Comparison of ENCODE assay signal across 29 mouse cellular contexts in genomic region chr10:41982821-41983220, GRCm38 (mm10). TPM values are rescaled to one million over a fixed set of nuclear protein-coding genes. Genes with fewer than 3 reads are reported as not detected.
DNase-seq lines count a peak whose midpoint lies in the region; TF ChIP-seq lines count a peak whose summit lies in the region.
"Had no signal": no experiment of that assay in that cellular context is flagged by ENCODE, and none has a peak within 500 bp of the region (broad histone marks: within the 10 kb centered on the region; RNA-seq: fewer than 3 reads in every experiment).

No protein-coding gene starts in this region.

- H3K27me3 ChIP-seq in liver, adult 2 months (ENCODE audit: control insufficient read depth, insufficient read depth, low read length), result no peaks in the 10 kb centered on the region
- H3K27me3 ChIP-seq: embryonic facial prominence, embryonic 15.5 days; forebrain, embryonic 12.5 days; limb, embryonic 15.5 days; neural tube, embryonic 12.5 days had no signal

- no peak overlapping the region for H3K9ac ChIP-seq in liver, adult 2 months (ENCODE audit: low read depth, low read length)
- H3K9ac ChIP-seq: embryonic facial prominence, embryonic 15.5 days; forebrain, embryonic 12.5 days; forebrain, postnatal 0 days; limb, embryonic 15.5 days; midbrain, embryonic 12.5 days; neural tube, embryonic 12.5 days had no signal

- peak; percentile 59 for DNase-seq in kidney, adult 11 months
- DNase-seq in kidney, postnatal 10 days, result no peak
- DNase-seq in liver, adult 2 months (ENCODE audit: extremely low read depth, low read depth, low spot score), result peak; percentile 79
- DNase-seq in liver (no peak), NIH3T3 (ENCODE audit: low read depth) (peak; percentile 33)
- DNase-seq in Muller cell, postnatal 12 days (ENCODE audit: inconsistent ontology term), result peak; percentile 40
- no peak for DNase-seq in yolk sac, embryonic 10.5 days (ENCODE audit: low spot score)
- DNase-seq: adrenal gland, adult 8-10 months; B cell, adult 2 months; cerebellum, adult 8-10 months; cerebellum, postnatal 25 days; forebrain, postnatal 0 days; heart, postnatal 14 days; layer of hippocampus, adult 9-11 months; lung, adult 2 months; lung, postnatal 36 days; right cerebral cortex, postnatal 4 days; thymus, adult 2 months; thymus, postnatal 36 days had no signal

- H3K4me3 ChIP-seq in liver, adult 2 months (ENCODE audit: insufficient read depth, low read depth, low read length), result no peak overlapping the region
- H3K4me3 ChIP-seq: embryonic facial prominence, embryonic 10.5 days; embryonic facial prominence, embryonic 15.5 days; forebrain, embryonic 12.5 days; heart, embryonic 10.5 days; limb, embryonic 10.5 days; limb, embryonic 15.5 days; megakaryocyte, embryonic 14.5 days; midbrain, embryonic 12.5 days; myocyte; neural tube, embryonic 12.5 days had no signal

- no peak overlapping the region for H3K27ac ChIP-seq in liver, adult 2 months (replicated peaks; ENCODE audit: insufficient read depth, low read depth, low read length)
- H3K27ac ChIP-seq: embryonic facial prominence, embryonic 10.5 days; embryonic facial prominence, embryonic 15.5 days; forebrain, embryonic 12.5 days; heart, embryonic 10.5 days; limb, embryonic 10.5 days; limb, embryonic 15.5 days; midbrain, embryonic 12.5 days; neural tube, embryonic 12.5 days had no signal

- H3K79me2 ChIP-seq in liver, adult 2 months (ENCODE audit: control insufficient read depth, insufficient read depth, low read length), result no peaks in the 10 kb centered on the region

- H3K4me1 ChIP-seq in liver, adult 2 months (ENCODE audit: control insufficient read depth, insufficient read depth, low read length), result peaks cover 6% of the 10 kb centered on the region
- H3K4me1 ChIP-seq: embryonic facial prominence, embryonic 10.5 days; embryonic facial prominence, embryonic 15.5 days; heart, embryonic 10.5 days; midbrain, embryonic 12.5 days; neural tube, embryonic 12.5 days had no signal

- no peaks in the 10 kb centered on the region for H3K36me3 ChIP-seq in liver, adult 2 months (ENCODE audit: control insufficient read depth, insufficient read depth, low read length)
- H3K36me3 ChIP-seq: embryonic facial prominence, embryonic 10.5 days; embryonic facial prominence, embryonic 15.5 days; forebrain, embryonic 12.5 days; heart, embryonic 10.5 days; limb, embryonic 10.5 days; limb, embryonic 15.5 days; midbrain, embryonic 12.5 days; neural tube, embryonic 12.5 days had no signal

- TF ChIP-seq CTCF in liver, adult 2 months (IDR thresholded peaks at IDR 0.05; ENCODE audit: low read depth, low read length), result no peak

- WGBS in liver, adult 2 months, result 19% methylated on average over 7 of the region's 7 CpGs

- TF ChIP-seq POLR2A in liver, adult 2 months (IDR thresholded peaks at IDR 0.05; ENCODE audit: extremely low read depth, insufficient read depth, low read length), result no peak

RNA-seq across cellular contexts. Expression of gene Armc2, which starts 35.4 kb away (rescaled TPM):
- total RNA-seq in liver, adult 2 months (2014; rRNA removed), result 0.09 and 0.13 TPM in 2 replicates
- not detected in 2 replicates for polyA plus RNA-seq in liver, adult 2 months (2012; rRNA removed)

Comparison
In these comparisons a context has a peak if more than half of its experiments do, and no peak if none do; other contexts are left out.
1. DNase-seq: peak in kidney, adult 11 months (single experiment), liver, adult 2 months (single experiment), Muller cell, postnatal 12 days (single experiment) and NIH3T3 (single experiment); none in kidney, postnatal 10 days (single experiment), liver (single experiment) and yolk sac, embryonic 10.5 days (single experiment).